Mouse (Mus musculus) ES-E14 (cell line): ENCODE results near the gene Macf1.

Experiments used
- CHD2 ChIP-seq: IDR thresholded peaks from 2 replicates; pipeline ENCODE4 v1.6.1; 2014; ENCODE audit warnings: mild to moderate bottlenecking, low read depth, low read length, inconsistent platforms
- HCFC1 ChIP-seq: IDR thresholded peaks from 2 replicates; pipeline ENCODE4 v1.6.1; 2012; ENCODE audit warnings: low read length, inconsistent platforms, borderline replicate concordance; ENCODE audit not compliant: insufficient read depth
- MAFK ChIP-seq: IDR thresholded peaks from 2 replicates; pipeline ENCODE4 v1.6.1; 2014; ENCODE audit warnings: mild to moderate bottlenecking, low read depth, low read length, inconsistent platforms; ENCODE audit not compliant: insufficient read depth
- ZNF384 ChIP-seq: IDR thresholded peaks from 2 replicates; pipeline ENCODE4 v1.6.1; 2012; ENCODE audit warnings: low read depth, low read length, inconsistent platforms

DNA sequence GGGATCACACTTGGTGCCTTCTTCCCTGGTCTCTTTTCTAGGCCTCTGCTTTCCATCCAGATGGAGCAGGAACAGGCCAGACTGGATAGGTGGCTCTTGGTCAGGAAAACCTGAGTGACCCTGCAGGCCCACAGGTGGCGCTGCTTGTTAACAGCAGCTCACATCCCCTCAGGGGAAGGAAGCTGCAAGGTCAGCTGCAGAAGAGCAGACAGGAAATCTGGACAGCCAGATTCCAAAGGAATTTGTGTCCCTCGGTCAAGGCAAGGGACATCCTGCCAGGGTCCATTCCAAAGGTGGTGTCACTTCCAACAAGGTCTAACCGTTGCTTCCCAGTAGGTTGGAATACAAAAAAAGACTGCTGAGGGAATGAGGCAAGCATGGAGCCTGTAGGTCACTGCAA, 50.8 kb downstream of the Macf1 start:
- TF ChIP-seq CHD2 = no peak
- TF ChIP-seq ZNF384 = no peak
- TF ChIP-seq MAFK = no peak
- TF ChIP-seq HCFC1 = no peak
